Mouse (Mus musculus): ENCODE measurements around the gene Spred2. TPM values are rescaled to one million over a fixed set of nuclear protein-coding genes. Genes with fewer than 3 reads are reported as not detected.

Gene Spred2
- total RNA-seq, 2 experiments from 2014 or later = 12.3 to 14.3 TPM

DNA sequence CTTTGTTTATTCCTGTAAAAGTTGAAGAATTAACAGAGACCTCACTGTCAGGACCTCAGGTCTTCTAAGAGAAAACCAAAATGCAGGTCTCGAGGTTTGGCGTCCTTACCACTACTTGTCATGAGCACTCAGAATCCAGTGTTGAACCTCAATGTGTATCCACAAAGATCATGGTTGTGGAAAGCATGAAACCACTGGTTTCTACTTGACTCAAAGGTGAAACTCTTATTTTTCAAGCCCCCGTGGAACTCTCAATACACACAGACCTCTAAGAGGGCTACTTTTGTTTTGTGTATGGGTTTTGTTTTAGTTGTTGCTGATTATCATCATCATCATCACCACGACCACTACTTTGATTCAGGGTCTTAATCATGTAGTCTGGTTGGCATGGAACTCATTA, 2.0 kb upstream of the Spred2 start:
- DNase-seq = no peak
- intact Hi-C loops (cut with DNase I; ENCODE audit: low total_unique reads) = loop anchor here (5.0 kb wide), 1 partner anchor 115 kb away; no protein-coding TSS in a partner anchor

DNA sequence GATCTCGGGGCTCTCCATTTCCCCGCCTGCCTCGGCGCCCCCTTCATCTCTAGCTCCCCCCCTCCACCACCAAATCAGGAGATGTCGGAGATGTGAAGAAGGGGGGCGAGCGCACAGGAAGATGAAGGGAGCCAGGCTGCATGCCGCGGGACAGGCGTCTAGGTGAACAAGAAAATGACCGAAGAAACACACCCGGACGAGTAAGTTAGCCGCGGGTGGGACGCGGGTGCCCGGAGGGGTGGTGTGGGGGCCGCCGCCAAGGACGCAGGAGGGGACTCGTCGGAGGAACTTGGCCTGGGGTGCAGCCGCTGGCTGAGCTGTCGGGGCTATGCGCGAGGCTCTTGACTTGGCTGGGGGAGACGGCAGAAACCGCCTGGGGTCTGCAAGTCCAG, 578 bp downstream of the Spred2 start:
- intact Hi-C loops (cut with DNase I; ENCODE audit: low total_unique reads) = loop anchor here (5.0 kb wide), 1 partner anchor 113 kb away; no protein-coding TSS in a partner anchor
- peak; percentile 30 for DNase-seq

DNA sequence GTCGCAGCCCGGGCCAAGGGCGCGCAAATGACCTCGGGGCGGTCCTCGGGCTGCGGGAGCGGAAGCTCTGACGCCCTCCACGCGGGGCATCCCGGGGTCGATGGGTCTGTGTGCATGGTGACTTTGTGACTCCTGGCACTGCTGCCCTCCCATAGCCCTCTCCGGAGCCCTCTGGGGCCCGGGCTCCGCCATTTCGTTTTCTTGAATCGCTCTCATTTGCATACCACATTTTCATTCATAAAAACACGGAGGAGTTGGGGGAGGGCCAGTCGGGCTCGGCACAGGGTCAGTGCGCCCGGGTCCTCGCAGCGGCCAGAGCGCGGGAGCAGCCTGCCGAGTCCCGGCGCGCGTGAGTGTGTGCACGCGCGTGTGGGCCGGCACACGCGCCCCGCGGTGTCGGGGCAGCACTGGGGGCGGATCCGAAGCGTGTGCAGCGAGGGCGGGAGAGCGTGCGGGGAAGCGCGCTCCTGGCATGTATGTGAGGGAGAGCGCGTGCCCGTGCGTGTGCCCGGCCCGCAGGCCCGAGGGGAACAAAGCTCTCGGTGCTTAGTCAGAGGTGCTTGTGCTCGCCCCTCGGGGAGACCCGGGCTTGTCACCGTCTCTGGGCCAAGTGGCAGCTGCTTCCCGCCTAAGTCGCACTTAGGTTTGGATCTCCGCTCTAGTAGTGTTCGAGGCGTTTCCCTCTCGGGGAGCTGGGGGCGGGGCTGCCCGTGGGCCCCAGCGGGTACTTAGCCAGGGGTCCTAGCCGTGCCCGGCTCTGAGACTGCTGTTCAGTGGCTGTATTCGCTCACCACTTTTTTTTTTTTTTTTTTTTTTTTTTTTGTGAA, 1.2 kb downstream of the Spred2 start:
- intact Hi-C loops (cut with DNase I; ENCODE audit: low total_unique reads) = no loop called here
- peak; percentile 70 for DNase-seq

- intact Hi-C loops (cut with DNase I; ENCODE audit: low total_unique reads) = no loop called here
- DNase-seq = peak; percentile 36
Measured at GRCm38 (mm10) chr11:19925976-19926842, 2.0 kb downstream of the Spred2 start.

GRCm38 (mm10) chr11:19926843-19927120, 2.6 kb downstream of the Spred2 start:
- DNase-seq = no peak
- intact Hi-C loops (cut with DNase I; ENCODE audit: low total_unique reads) = no loop called here

GRCm38 (mm10) chr11:19928633-19929032, 4.5 kb downstream of the Spred2 start:
- no peak for DNase-seq
- intact Hi-C loops (cut with DNase I; ENCODE audit: low total_unique reads) = no loop called here

DNA sequence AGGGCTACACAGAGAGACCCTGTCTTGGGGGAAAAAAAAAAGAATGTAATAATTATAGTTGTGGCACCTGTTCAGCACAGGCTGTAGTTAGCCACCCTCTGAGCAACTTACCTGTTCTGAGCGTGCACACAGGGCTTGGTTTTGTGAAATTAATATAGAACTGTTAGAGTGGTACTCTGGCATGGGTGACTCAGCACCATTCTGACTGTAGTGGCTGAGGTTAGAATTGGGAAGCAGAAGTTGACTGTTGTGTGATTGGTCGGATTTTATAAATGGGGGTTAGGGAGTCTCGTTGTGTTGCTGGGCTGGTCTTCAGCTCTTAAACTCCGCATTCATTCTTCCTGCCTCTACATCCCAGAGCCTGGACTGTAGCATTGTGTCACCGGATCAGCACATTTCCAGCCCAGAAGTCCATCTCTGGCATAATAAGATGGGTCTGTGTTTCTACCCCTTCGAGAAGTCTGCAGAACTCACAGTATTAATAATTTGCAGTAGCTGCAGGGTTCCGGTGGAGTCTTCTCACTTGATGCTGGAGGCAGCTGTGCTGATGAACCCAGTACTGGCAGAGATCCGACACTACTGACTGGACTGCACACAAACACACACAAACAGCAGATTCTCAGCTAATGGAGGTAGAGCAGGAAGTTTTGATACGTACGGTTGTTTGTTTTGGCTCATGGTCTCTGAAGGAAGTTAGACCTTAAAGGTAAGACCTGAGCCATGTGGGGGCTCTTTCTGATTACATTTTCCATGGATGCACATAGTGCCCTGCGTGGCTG, 5.1 kb downstream of the Spred2 start:
- intact Hi-C loops (cut with DNase I; ENCODE audit: low total_unique reads) = no loop called here
- DNase-seq = no peak

GRCm38 (mm10) chr11:19931569-19932230, 7.5 kb downstream of the Spred2 start:
- intact Hi-C loops (cut with DNase I; ENCODE audit: low total_unique reads) = no loop called here

DNA sequence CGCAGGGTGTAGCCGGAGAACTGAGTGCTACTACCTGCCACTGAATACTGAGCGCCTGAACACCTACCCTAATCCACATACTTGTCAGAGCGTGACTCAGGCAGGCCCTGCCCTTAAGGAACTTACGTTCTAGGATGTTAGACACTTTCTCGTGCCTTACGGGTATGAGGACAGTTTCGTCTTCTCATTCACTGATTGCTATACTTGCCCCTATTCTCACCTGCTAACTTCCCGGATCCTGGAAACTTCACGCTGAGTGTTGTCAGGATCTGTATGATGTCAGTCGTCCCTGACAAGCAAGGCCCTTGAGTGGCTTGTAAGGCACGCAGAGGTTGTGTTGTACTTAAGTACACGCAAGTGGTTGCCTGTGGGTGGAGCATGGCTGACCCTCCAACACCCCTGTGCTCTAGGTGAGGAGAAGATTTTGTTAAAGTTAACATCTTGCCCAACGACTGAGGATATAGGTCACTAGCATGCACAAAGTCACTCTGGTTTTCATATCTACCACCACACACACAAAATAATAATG, 8.9 kb downstream of the Spred2 start:
- no peak for DNase-seq
- intact Hi-C loops (cut with DNase I; ENCODE audit: low total_unique reads) = no loop called here

More at GRCm38 (mm10) chr11:19931569-19932230, 7.5 kb downstream of the Spred2 start:
- no peak for DNase-seq

GRCm38 (mm10) chr11:19935524-19936354, 11.6 kb downstream of the Spred2 start:
- no peak for DNase-seq
- intact Hi-C loops (cut with DNase I; ENCODE audit: low total_unique reads) = no loop called here

GRCm38 (mm10) chr11:19938456-19939004, 14.4 kb downstream of the Spred2 start:
- intact Hi-C loops (cut with DNase I; ENCODE audit: low total_unique reads) = no loop called here
- no peak for DNase-seq

GRCm38 (mm10) chr11:19939305-19939730, 15.1 kb downstream of the Spred2 start:
- DNase-seq = no peak
- intact Hi-C loops (cut with DNase I; ENCODE audit: low total_unique reads) = no loop called here

DNA sequence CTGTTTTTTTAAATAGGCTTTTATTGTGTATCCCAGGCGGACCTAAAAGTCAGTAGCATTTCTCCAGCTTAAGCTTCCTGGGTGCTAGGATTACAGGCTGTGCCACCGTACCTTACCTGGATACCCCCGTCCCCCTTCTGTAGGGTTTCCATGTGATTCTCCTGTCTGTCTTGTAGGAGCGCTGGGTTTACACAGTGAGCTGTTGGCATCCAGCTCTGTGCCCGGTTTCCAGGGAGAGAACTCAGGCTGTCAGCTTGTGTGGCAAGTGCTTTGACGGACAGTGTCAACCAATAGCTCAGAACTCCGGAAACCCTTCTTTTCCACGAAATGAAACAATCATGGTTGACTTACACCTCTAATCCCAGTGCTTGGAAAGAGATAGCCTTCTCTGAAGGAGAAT, 15.7 kb downstream of the Spred2 start:
- DNase-seq = no peak
- intact Hi-C loops (cut with DNase I; ENCODE audit: low total_unique reads) = no loop called here

DNA sequence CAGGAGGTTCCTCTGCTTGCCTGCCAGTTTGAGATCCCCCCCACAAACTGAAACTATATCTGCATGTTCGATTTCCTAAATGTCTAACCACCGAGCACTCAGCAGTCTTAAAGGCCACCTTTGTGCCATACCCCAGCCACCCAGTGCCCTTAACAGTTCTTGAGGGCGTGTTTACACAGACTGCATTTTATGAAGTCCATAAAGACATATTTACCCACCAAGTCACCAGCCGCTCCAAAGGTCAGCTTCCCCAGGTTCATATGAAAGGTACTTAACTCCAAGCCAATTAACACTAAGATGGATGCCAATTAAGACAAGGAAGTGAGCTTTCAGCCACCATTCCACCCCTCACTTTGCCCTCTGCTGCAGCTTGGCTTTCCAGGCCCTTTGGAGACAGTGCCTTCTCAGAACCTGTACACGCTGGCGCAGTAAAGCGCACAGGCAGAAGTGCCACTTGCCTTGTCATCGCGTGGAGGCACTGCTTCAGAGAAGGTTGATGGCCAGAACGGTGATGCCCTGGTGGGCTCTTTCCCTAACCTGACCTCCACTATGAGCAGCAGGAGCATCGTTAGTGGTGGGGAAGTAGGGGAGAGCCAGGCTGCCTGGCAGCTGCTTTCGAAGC, 17.1 kb downstream of the Spred2 start:
- intact Hi-C loops (cut with DNase I; ENCODE audit: low total_unique reads) = no loop called here
- no peak for DNase-seq

- no peak for DNase-seq
- intact Hi-C loops (cut with DNase I; ENCODE audit: low total_unique reads) = no loop called here
Measured at GRCm38 (mm10) chr11:19941978-19942377, 17.8 kb downstream of the Spred2 start.

GRCm38 (mm10) chr11:19943753-19944152, 19.6 kb downstream of the Spred2 start:
- DNase-seq = no peak
- intact Hi-C loops (cut with DNase I; ENCODE audit: low total_unique reads) = no loop called here

DNA sequence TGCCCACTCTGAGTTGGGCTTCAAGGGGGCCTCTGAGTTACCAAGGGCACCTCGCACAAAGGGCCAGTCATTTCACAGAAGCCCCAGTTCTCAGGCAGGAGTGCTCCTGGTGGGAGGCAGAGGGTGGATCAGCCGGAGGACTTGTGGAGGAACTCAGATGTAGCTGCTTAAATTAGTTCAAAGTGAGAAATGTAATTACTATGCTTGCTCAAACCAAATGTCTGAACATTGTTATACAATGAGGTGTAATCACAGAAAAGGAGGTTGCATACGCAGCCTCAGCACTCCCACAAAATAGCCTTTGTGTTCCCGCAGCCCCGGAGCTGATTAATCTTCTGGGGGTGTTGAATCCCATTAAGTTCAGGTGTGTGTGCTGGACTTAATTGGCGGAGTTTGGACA, 20.5 kb downstream of the Spred2 start:
- DNase-seq = no peak
- intact Hi-C loops (cut with DNase I; ENCODE audit: low total_unique reads) = no loop called here

- no peak for DNase-seq
- intact Hi-C loops (cut with DNase I; ENCODE audit: low total_unique reads) = no loop called here
Measured at GRCm38 (mm10) chr11:19946721-19947120, 22.5 kb downstream of the Spred2 start.
